In genomic region chr16:33193649-33194048, GRCm38 (mm10) we compare ENCODE assay signal across 8 mouse cellular contexts. TPM values are rescaled to one million over a fixed set of nuclear protein-coding genes. Genes with fewer than 3 reads are reported as not detected.
A peak's percentile ranks its signal among the peaks of the same experiment; 100 is the strongest.
DNase-seq lines count a peak whose midpoint lies in the region; ATAC-seq and TF ChIP-seq lines count a peak whose summit lies in the region.

No protein-coding gene starts in this region.

- DNase-seq in adrenal gland, postnatal 25 days = peak; percentile 25
- no peak for DNase-seq in adrenal gland, postnatal 4 days (ENCODE audit: low spot score in 2 of 2)
- DNase-seq in ovary, postnatal 36 days (ENCODE audit: low spot score) = peak; percentile 31
- no peak for DNase-seq in ovary, adult 18-20 months (ENCODE audit: low spot score)
- peak; percentile 63 for DNase-seq in embryo, embryonic 11 days
- DNase-seq in lung, postnatal 0 days (ENCODE audit: low spot score) = peak; percentile 81

- H3K4me1 ChIP-seq in lung, postnatal 0 days (ENCODE audit: insufficient read depth, low read depth, low read length) = peaks cover 11% of the 10 kb centered on the region; the same call in 1 of the 2 replicates
- peaks cover 14% of the 10 kb centered on the region; the same call in 1 of the 2 replicates for H3K4me1 ChIP-seq in small intestine, adult 2 months (ENCODE audit: control insufficient read depth, insufficient read depth, insufficient read length, low read length)

- H3K27ac ChIP-seq in lung, postnatal 0 days (ENCODE audit: low read length) = no peak overlapping the region
- H3K27ac ChIP-seq in small intestine, adult 2 months (ENCODE audit: insufficient read depth, low read depth, low read length) = no peak overlapping the region

- no peaks in the 10 kb centered on the region for H3K9me3 ChIP-seq in lung, postnatal 0 days (ENCODE audit: low read length)

- H3K36me3 ChIP-seq in lung, postnatal 0 days (ENCODE audit: insufficient read depth, low read length) = 0 out of 2 replicates have a peak, but pooled peaks cover 3% of the 10 kb centered on the region
- 0 out of 2 replicates have a peak, but pooled peaks cover 2% of the 10 kb centered on the region for H3K36me3 ChIP-seq in small intestine, adult 2 months (ENCODE audit: control insufficient read depth, insufficient read depth, low read length)

- no peak for TF ChIP-seq EP300 in lung, postnatal 0 days (IDR thresholded peaks at IDR 0.05)

- peak; percentile 84 for TF ChIP-seq CTCF in lung, postnatal 0 days (IDR thresholded peaks at IDR 0.05)
- TF ChIP-seq CTCF in small intestine, adult 2 months (IDR thresholded peaks at IDR 0.05; ENCODE audit: extremely low read depth, insufficient read length, insufficient replicate concordance, low read depth, low read length) = peak; percentile 37; the same call in 1 of the 2 replicates

- H3K4me3 ChIP-seq in lung, postnatal 0 days (ENCODE audit: low read depth, low read length) = no peak overlapping the region
- no peak overlapping the region for H3K4me3 ChIP-seq in small intestine, adult 2 months (ENCODE audit: low read depth, low read length)

- H3K4me2 ChIP-seq in lung, postnatal 0 days (replicated peaks; ENCODE audit: low read depth, low read length) = no peak overlapping the region

- ATAC-seq in inflammation-experienced regulatory T-cells, adult 6 months = peak; percentile 65
- ATAC-seq in lung, postnatal 0 days = no peak

- no peaks in the 10 kb centered on the region for H3K27me3 ChIP-seq in lung, postnatal 0 days (replicated peaks; ENCODE audit: insufficient read depth, low read length)
- no peaks in the 10 kb centered on the region for H3K27me3 ChIP-seq in small intestine, adult 2 months (ENCODE audit: control insufficient read depth, insufficient read depth, low read length)

- no peak overlapping the region for H3K9ac ChIP-seq in lung, postnatal 0 days (replicated peaks; ENCODE audit: low read depth)

- WGBS in lung, postnatal 0 days = 29% methylated on average over 2 of the region's 2 CpGs
- 24% methylated on average over 2 of the region's 2 CpGs for WGBS in small intestine, adult 2 months

- no peak for TF ChIP-seq POLR2A in small intestine, adult 2 months (IDR thresholded peaks at IDR 0.05; ENCODE audit: low read depth, low read length)

RNA-seq across cellular contexts. Expression of gene Osbpl11, which starts 8.8 kb away (rescaled TPM):
- 40.1 and 42.8 TPM in 2 replicates for total RNA-seq in adrenal gland, postnatal 25 days (2021)
- 10 to 100 TPM; 33.8 to 34.5 TPM for total RNA-seq in adrenal gland, postnatal 4 days (2021)
- 1 to 10 TPM; 5.7 to 8.9 (median 7.8) TPM for polyA plus RNA-seq in inflammation-experienced regulatory T-cells, adult 6 months (2017; shearing (Covaris generic))
- 12.6 and 13.6 TPM in 2 replicates for polyA plus RNA-seq in lung, postnatal 0 days (2015; fragmentation: Nextera tagmentation; extraction: Ambion mirVana)
- polyA plus RNA-seq in small intestine, adult 2 months (2012; rRNA removed) = 3.3 and 8.3 TPM in 2 replicates

RNA-seq across cellular contexts. Expression of gene Snx4, which starts 57.6 kb away (rescaled TPM):
- total RNA-seq in adrenal gland, postnatal 25 days (2021) = 41.3 and 53.2 TPM in 2 replicates
- total RNA-seq in adrenal gland, postnatal 4 days (2021) = 10 to 100 TPM; 74.8 to 74.9 TPM
- 100 to 1,000 TPM in 2 of 3 experiments, 10 to 100 TPM in 1; 87.4 to 113 (median 101) TPM for polyA plus RNA-seq in inflammation-experienced regulatory T-cells, adult 6 months (2017; shearing (Covaris generic))
- polyA plus RNA-seq in lung, postnatal 0 days (2015; fragmentation: Nextera tagmentation; extraction: Ambion mirVana) = 121 and 135 TPM in 2 replicates
- 5.0 and 10.3 TPM in 2 replicates for polyA plus RNA-seq in small intestine, adult 2 months (2012; rRNA removed)

Comparison
In these comparisons a context has a peak if more than half of its experiments do, and no peak if none do; other contexts are left out.
1. DNase-seq: peak in adrenal gland, postnatal 25 days (single experiment), ovary, postnatal 36 days (single experiment), embryo, embryonic 11 days (single experiment) and lung, postnatal 0 days (single experiment); none in adrenal gland, postnatal 4 days (0 of 2) and ovary, adult 18-20 months (single experiment).